Mouse (Mus musculus): Measurements from ENCODE around the gene Carhsp1.

DNA sequence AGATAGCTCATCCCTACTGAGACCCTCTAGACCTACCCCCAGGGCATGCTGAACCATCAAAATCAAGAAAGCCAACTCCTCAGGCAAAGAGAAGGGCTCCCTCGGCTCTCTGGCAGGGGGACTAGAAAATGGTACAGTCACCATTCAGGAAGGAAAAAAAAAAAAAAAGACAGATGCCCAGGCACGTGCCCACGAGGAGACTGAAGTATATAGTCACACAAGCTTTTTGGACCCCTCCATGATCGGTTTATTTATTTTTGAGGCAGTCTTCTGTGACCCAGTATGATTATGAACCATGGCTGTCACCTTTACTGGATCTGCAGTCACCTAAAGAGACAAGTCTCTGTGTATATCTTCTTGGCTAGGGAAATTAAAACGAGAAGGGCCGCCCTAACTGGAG lies 1.4 kb upstream of the Carhsp1 start:
- TF ChIP-seq CTCF (IDR thresholded peaks at IDR 0.05 in 2 of 3, conservative IDR thresholded peaks at IDR 0.05 in 1 of 3; ENCODE audit: control insufficient read depth in 1 of 3, insufficient read depth in 1 of 3, low read depth in 2 of 3, low read length in 3 of 3, poor library complexity in 1 of 3, severe bottlenecking in 1 of 3) (no peak), POLR2A (IDR thresholded peaks at IDR 0.05; ENCODE audit: control insufficient read depth in 1 of 2, insufficient read depth in 1 of 2, low read depth in 1 of 2, low read length in 2 of 2, poor library complexity in 1 of 2) (no peak), BHLHE40 (IDR thresholded peaks at IDR 0.05; ENCODE audit: borderline replicate concordance, low read depth, low read length) (peak; percentile 91), GATA1 (IDR thresholded peaks at IDR 0.05; ENCODE audit: low read depth, low read length) (no peak), USF1 (IDR thresholded peaks at IDR 0.05; ENCODE audit: low read depth, low read length) (0 out of 2 replicates have a peak, but pooled peaks have one; percentile 33), USF2 (IDR thresholded peaks at IDR 0.05; ENCODE audit: borderline replicate concordance in 1 of 2, insufficient read depth in 1 of 2, low read depth in 1 of 2, low read length in 2 of 2) (no peak), EP300 (IDR thresholded peaks at IDR 0.05; ENCODE audit: low read depth in 1 of 2, low read length in 2 of 2) (no peak), HCFC1 (IDR thresholded peaks at IDR 0.05; ENCODE audit: low read depth, low read length) (no peak), JUND (IDR thresholded peaks at IDR 0.05; ENCODE audit: low read depth, low read length) (no peak), MAX (IDR thresholded peaks at IDR 0.05; ENCODE audit: low read length) (peak; percentile 71), MXI1 (IDR thresholded peaks at IDR 0.05; ENCODE audit: low read depth, low read length) (peak; percentile 53; the same call in 1 of the 2 replicates)

Data from MEL (cell line).